Mouse (Mus musculus) embryonic facial prominence, embryonic 15.5 days (tissue): ENCODE results near the gene Adam33. TPM values are rescaled to one million over a fixed set of nuclear protein-coding genes. Genes with fewer than 3 reads are reported as not detected.

Experiments used
- ATAC-seq: fragments of 200-750 bp; cut with Nextera tagmentation; 2 replicates; pipeline ENCODE4 v1.8.0; 2017; ENCODE audit warnings: low read depth, moderate TSS enrichment; ENCODE audit not compliant: insufficient number of reproducible peaks, low FRiP score, low TSS enrichment
- H3K27ac ChIP-seq: fragments of 300-500 bp; sonication (generic); replicated peaks from 2 replicates; pipeline ENCODE4 v1.5.1; 2015; ENCODE audit warnings: mild to moderate bottlenecking, inconsistent platforms
- H3K27me3 ChIP-seq: fragments of 300-500 bp; sonication (generic); 2 replicates; pipeline ENCODE4 v1.6.1; 2015; ENCODE audit warnings: inconsistent platforms
- H3K36me3 ChIP-seq: fragments of 300-500 bp; sonication (generic); 2 replicates; pipeline ENCODE4 v1.6.1; 2015; ENCODE audit warnings: mild to moderate bottlenecking, inconsistent platforms
- H3K4me1 ChIP-seq: fragments of 300-500 bp; sonication (generic); 2 replicates; pipeline ENCODE4 v1.6.1; 2015; ENCODE audit warnings: inconsistent platforms
- H3K4me2 ChIP-seq: fragments of 300-500 bp; sonication (generic); replicated peaks from 2 replicates; pipeline ENCODE4 v1.6.1; 2015; ENCODE audit warnings: mild to moderate bottlenecking, inconsistent platforms
- H3K4me3 ChIP-seq: fragments of 300-500 bp; sonication (generic); replicated peaks from 2 replicates; pipeline ENCODE4 v1.5.1; 2015; ENCODE audit warnings: mild to moderate bottlenecking, inconsistent platforms
- H3K9ac ChIP-seq: fragments of 300-500 bp; sonication (generic); 2 replicates; pipeline ENCODE4 v1.6.1; 2015; ENCODE audit warnings: inconsistent platforms
- H3K9me3 ChIP-seq: fragments of 300-500 bp; sonication (generic); replicated peaks from 2 replicates; pipeline ENCODE4 v1.6.1; 2016; ENCODE audit warnings: inconsistent platforms
- WGBS: fragments of 180-500 bp; shearing (Covaris S2); methylation state at CpG from one replicate; pipeline ENCODE4 v1.1.7; 2015; 5-methylcytosine and 5-hydroxymethylcytosine counted together
- microRNA-seq: library from miRNA; unstranded; fragments of <30 nt; microRNA quantifications from one replicate; pipeline ENCODE4, GENCODE M21; 2016; ENCODE audit warnings: borderline number of aligned reads
- polyA plus RNA-seq: library from polyadenylated mRNA; unstranded; fragments of >200 nt; fragmentation: Nextera tagmentation; extraction: Ambion mirVana; gene quantifications from 2 replicates; pipeline ENCODE4 v1.2.1, GENCODE M21; 2015

Adam33 gene
- polyA plus RNA-seq, 1 experiment from 2014 or later: 79.0 TPM

- H3K9me3 ChIP-seq: no peaks in the 10 kb centered on the region
- H3K4me2 ChIP-seq: no peak overlapping the region
- H3K36me3 ChIP-seq: peaks cover 46% of the 10 kb centered on the region
- H3K27ac ChIP-seq: no peak overlapping the region
- H3K4me1 ChIP-seq: no peaks in the 10 kb centered on the region
- ATAC-seq: no peak
- H3K27me3 ChIP-seq: no peaks in the 10 kb centered on the region
- no peak overlapping the region for H3K4me3 ChIP-seq
- 84% methylated on average over 3 of the region's 3 CpGs for WGBS
- no peak overlapping the region for H3K9ac ChIP-seq
These were observed 36.7 kb downstream of the Adam33 start for GRCm38 (mm10) chr2:131026941-131027340.

GRCm38 (mm10) chr2:131025230-131025629 is 38.4 kb downstream of the Adam33 start:
- H3K4me2 ChIP-seq: no peak overlapping the region
- H3K27me3 ChIP-seq: no peaks in the 10 kb centered on the region
- H3K27ac ChIP-seq: no peak overlapping the region
- ATAC-seq: no peak
- 93% methylated on average over 2 of the region's 2 CpGs for WGBS
- H3K4me1 ChIP-seq: no peaks in the 10 kb centered on the region
- H3K9ac ChIP-seq: no peak overlapping the region
- H3K9me3 ChIP-seq: no peaks in the 10 kb centered on the region
- H3K36me3 ChIP-seq: peaks cover 53% of the 10 kb centered on the region
- no peak overlapping the region for H3K4me3 ChIP-seq

GRCm38 (mm10) chr2:131010566-131010965 is 53.0 kb downstream of the Adam33 start:
- Histone ChIP-seq H3K9me3 (no peaks in the 10 kb centered on the region), H3K9ac (no peak overlapping the region), H3K36me3 (peaks cover 40% of the 10 kb centered on the region), H3K27me3 (no peaks in the 10 kb centered on the region), H3K4me1 (no peaks in the 10 kb centered on the region), H3K4me3 (no peak overlapping the region), H3K27ac (no peak overlapping the region), H3K4me2 (no peak overlapping the region)
- 91% methylated on average over 1 of the region's 1 CpGs for WGBS
- no peak for ATAC-seq

- Histone ChIP-seq H3K4me1 (no peaks in the 10 kb centered on the region), H3K27ac (no peak overlapping the region), H3K9ac (no peak overlapping the region), H3K27me3 (no peaks in the 10 kb centered on the region), H3K4me3 (no peak overlapping the region), H3K36me3 (peaks cover 41% of the 10 kb centered on the region), H3K4me2 (no peak overlapping the region), H3K9me3 (no peaks in the 10 kb centered on the region)
- 84% methylated on average over 2 of the region's 2 CpGs for WGBS
- ATAC-seq: no peak
These were observed 54.5 kb downstream of the Adam33 start for GRCm38 (mm10) chr2:131009123-131009522.

Small RNA genes within 50 kb of the gene (microRNA-seq; reads per million reads assigned to microRNA genes)
- gene Mir6973b: not detected

Other genes starting within 250 kb of the Adam33 start
- gene 4930402H24Rik, start 157.4 kb downstream of the Adam33 start, polyA plus RNA-seq: 35.7 and 36.7 TPM in 2 replicates
- gene Atrn, start 157.3 kb downstream of the Adam33 start, polyA plus RNA-seq: 9.0 and 9.2 TPM in 2 replicates
- 42.6 and 44.0 TPM in 2 replicates for gene Gfra4, start 20.7 kb downstream of the Adam33 start, polyA plus RNA-seq
- 0.68 TPM in 2 replicates for gene Siglec1, start 23.0 kb upstream of the Adam33 start, polyA plus RNA-seq
- gene Hspa12b, start 63.5 kb upstream of the Adam33 start, polyA plus RNA-seq: 17.6 and 18.1 TPM in 2 replicates
- gene Gm11037, start 69.7 kb upstream of the Adam33 start, polyA plus RNA-seq: not detected in 2 replicates
- 67.3 and 69.3 TPM in 2 replicates for gene 1700037H04Rik, start 96.3 kb upstream of the Adam33 start, polyA plus RNA-seq
- gene Cenpb, start 116.3 kb upstream of the Adam33 start, polyA plus RNA-seq: 13.3 and 14.6 TPM in 2 replicates
- gene Cdc25b, start 123.1 kb upstream of the Adam33 start, polyA plus RNA-seq: 52.3 and 59.1 TPM in 2 replicates
- 10.3 and 15.2 TPM in 2 replicates for gene Spef1, start 123.5 kb upstream of the Adam33 start, polyA plus RNA-seq
- 27.9 and 28.0 TPM in 2 replicates for gene Ap5s1, start 143.3 kb upstream of the Adam33 start, polyA plus RNA-seq
- 21.7 and 25.1 TPM in 2 replicates for gene Mavs, start 170.2 kb upstream of the Adam33 start, polyA plus RNA-seq
- gene Pank2, start 198.7 kb upstream of the Adam33 start, polyA plus RNA-seq: 34.7 and 39.1 TPM in 2 replicates